ENCODE assay signal across 8 mouse cellular contexts in the genomic region with DNA sequence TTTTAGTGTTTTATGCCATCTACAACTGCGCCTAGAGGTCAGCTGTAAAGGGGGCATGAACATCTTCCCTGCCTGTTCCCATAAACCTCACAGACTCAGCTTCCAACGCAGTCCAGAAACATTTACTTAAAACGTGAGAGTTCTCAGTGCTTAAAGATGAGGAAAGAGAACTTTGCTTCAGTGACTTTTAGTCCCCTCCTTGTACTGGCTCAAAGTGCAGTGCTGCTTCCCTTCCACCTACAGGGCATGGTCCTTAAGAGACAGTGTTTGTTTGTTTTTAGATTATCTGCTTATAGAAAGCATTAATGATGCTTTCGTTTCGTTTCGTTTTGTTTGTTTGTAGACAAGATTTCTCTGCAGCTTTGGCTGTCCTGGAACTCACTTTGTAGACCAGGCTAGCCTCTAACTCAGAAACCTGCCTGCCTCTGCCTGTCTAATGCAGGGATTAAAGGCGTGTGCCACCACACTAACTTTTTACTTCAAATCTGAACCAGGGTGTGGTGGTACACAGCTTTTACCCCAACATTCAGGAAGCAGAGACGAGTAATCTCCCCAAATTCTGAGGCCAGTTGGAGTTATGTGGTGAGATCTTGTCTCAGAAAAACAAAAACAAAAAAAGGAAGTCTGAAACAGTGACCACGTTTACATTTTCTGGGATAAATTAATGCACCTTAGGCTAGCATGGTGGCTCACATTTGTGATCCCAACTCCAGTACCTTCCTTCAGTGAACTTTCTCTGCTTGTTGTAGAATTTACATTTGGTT. TPM values are rescaled to one million over a fixed set of nuclear protein-coding genes. Genes with fewer than 3 reads are reported as not detected.
DNase-seq lines count a peak whose midpoint lies in the region; ATAC-seq and TF ChIP-seq lines count a peak whose summit lies in the region.
"Had no signal": no experiment of that assay in that cellular context is flagged by ENCODE, and none has a peak within 500 bp of the region (broad histone marks: within the 10 kb centered on the region; RNA-seq: fewer than 3 reads in every experiment).

No protein-coding gene starts in this region.

- peak overlapping the region; percentile 84 for H3K4me2 ChIP-seq in lung, embryonic 16.5 days (ENCODE audit: low read depth, low read length)
- peak overlapping the region; percentile 79 for H3K4me2 ChIP-seq in limb, embryonic 13.5 days (replicated peaks)
- peak overlapping the region; percentile 82 for H3K4me2 ChIP-seq in stomach, embryonic 16.5 days (ENCODE audit: low read depth, low read length)

- H3K27me3 ChIP-seq in lung, embryonic 16.5 days (ENCODE audit: control insufficient read depth, insufficient read depth, low read depth, low read length): no peaks in the 10 kb centered on the region
- no peaks in the 10 kb centered on the region for H3K27me3 ChIP-seq in limb, embryonic 13.5 days
- no peaks in the 10 kb centered on the region for H3K27me3 ChIP-seq in stomach, embryonic 16.5 days (ENCODE audit: control insufficient read depth, insufficient read depth, low read length)

- TF ChIP-seq CTCF in embryonic fibroblast, embryonic 13.5 days (IDR thresholded peaks at IDR 0.05; ENCODE audit: borderline replicate concordance, insufficient read depth, low read length): no peak

- no peaks in the 10 kb centered on the region for H3K9me3 ChIP-seq in lung, embryonic 16.5 days (ENCODE audit: control insufficient read depth, low read length)
- H3K9me3 ChIP-seq in limb, embryonic 13.5 days: no peaks in the 10 kb centered on the region
- no peaks in the 10 kb centered on the region for H3K9me3 ChIP-seq in stomach, embryonic 16.5 days (replicated peaks; ENCODE audit: control insufficient read depth, low read length)

- WGBS in lung, embryonic 16.5 days: 43% methylated on average over 9 of the region's 9 CpGs
- WGBS in limb, embryonic 13.5 days: 62% methylated on average over 9 of the region's 9 CpGs
- 52% methylated on average over 9 of the region's 9 CpGs for WGBS in stomach, embryonic 16.5 days

- DNase-seq in lung, postnatal 36 days: no peak
- DNase-seq in urinary bladder, postnatal 14 days (ENCODE audit: low spot score): no peak
- DNase-seq in right cerebral cortex, adult 18-20 months: no peak
- DNase-seq: cerebellum, adult 8-10 months had no signal

- no peak overlapping the region for H3K27ac ChIP-seq in lung, embryonic 16.5 days (ENCODE audit: low read length)
- H3K27ac ChIP-seq in embryonic fibroblast, embryonic 13.5 days (ENCODE audit: insufficient read depth, low read length): no peak overlapping the region
- no peak overlapping the region for H3K27ac ChIP-seq in limb, embryonic 13.5 days
- H3K27ac ChIP-seq in stomach, embryonic 16.5 days (ENCODE audit: low read length): no peak overlapping the region

- no peak for ATAC-seq in lung, embryonic 16.5 days (ENCODE audit: low read depth)
- ATAC-seq in limb, embryonic 13.5 days (ENCODE audit: low FRiP score, low read depth): no peak
- ATAC-seq in stomach, embryonic 16.5 days (ENCODE audit: insufficient read depth, low FRiP score): no peak

- peaks cover 11% of the 10 kb centered on the region for H3K4me1 ChIP-seq in lung, embryonic 16.5 days (replicated peaks; ENCODE audit: control insufficient read depth, insufficient read depth, low read length)
- H3K4me1 ChIP-seq in embryonic fibroblast, embryonic 13.5 days (ENCODE audit: control insufficient read depth, insufficient read depth, low read length): peaks cover 5% of the 10 kb centered on the region; the same call in 1 of the 2 replicates
- H3K4me1 ChIP-seq in limb, embryonic 13.5 days: peaks cover 11% of the 10 kb centered on the region
- H3K4me1 ChIP-seq in stomach, embryonic 16.5 days (ENCODE audit: control insufficient read depth, insufficient read depth, low read length): peaks cover 10% of the 10 kb centered on the region

- no peak for TF ChIP-seq POLR2A in embryonic fibroblast, embryonic 13.5 days (IDR thresholded peaks at IDR 0.05; ENCODE audit: low read depth, low read length)

- H3K4me3 ChIP-seq in lung, embryonic 16.5 days (ENCODE audit: low read length): peak overlapping the region; percentile 91
- H3K4me3 ChIP-seq in embryonic fibroblast, embryonic 13.5 days (ENCODE audit: insufficient read depth, low read length): peak overlapping the region; percentile 87
- H3K4me3 ChIP-seq in limb, embryonic 13.5 days: peak overlapping the region; percentile 93
- peak overlapping the region; percentile 99 for H3K4me3 ChIP-seq in stomach, embryonic 16.5 days (replicated peaks; ENCODE audit: low read length)

- peak overlapping the region; percentile 96 for H3K9ac ChIP-seq in lung, embryonic 16.5 days (ENCODE audit: low read length)
- H3K9ac ChIP-seq in limb, embryonic 13.5 days: peak overlapping the region; percentile 91
- H3K9ac ChIP-seq in stomach, embryonic 16.5 days (ENCODE audit: low read length): peak overlapping the region; percentile 98

- peaks cover under 1% of the 10 kb centered on the region for H3K36me3 ChIP-seq in lung, embryonic 16.5 days (ENCODE audit: control insufficient read depth, insufficient read depth, low read length)
- peaks cover 8% of the 10 kb centered on the region for H3K36me3 ChIP-seq in limb, embryonic 13.5 days
- no peaks in the 10 kb centered on the region for H3K36me3 ChIP-seq in stomach, embryonic 16.5 days (ENCODE audit: control insufficient read depth, insufficient read depth, low read length)

RNA-seq across cellular contexts. Expression of gene Pank3, which starts 1.6 kb away (rescaled TPM):
- 11.8 and 13.2 TPM in 2 replicates for polyA plus RNA-seq in lung, embryonic 16.5 days (2015; fragmentation: Nextera tagmentation; extraction: Ambion mirVana)
- 41.0 and 43.8 TPM in 2 replicates for polyA plus RNA-seq in embryonic fibroblast, embryonic 13.5 days (2011; ENCODE audit: insufficient read length, low read depth, missing spikeins)
- polyA plus RNA-seq in limb, embryonic 13.5 days (2015; fragmentation: Nextera tagmentation; extraction: Ambion mirVana): 15.6 and 18.0 TPM in 2 replicates
- polyA plus RNA-seq in stomach, embryonic 16.5 days (2015; fragmentation: Nextera tagmentation; extraction: Ambion mirVana): 15.4 and 16.5 TPM in 2 replicates

RNA-seq across cellular contexts. Expression of gene Fbll1, which starts 27.8 kb away (rescaled TPM):
- not detected in 2 replicates for polyA plus RNA-seq in lung, embryonic 16.5 days (2015; fragmentation: Nextera tagmentation; extraction: Ambion mirVana)
- polyA plus RNA-seq in embryonic fibroblast, embryonic 13.5 days (2011; ENCODE audit: insufficient read length, low read depth, missing spikeins): not detected in 2 replicates
- not detected in 2 replicates for polyA plus RNA-seq in limb, embryonic 13.5 days (2015; fragmentation: Nextera tagmentation; extraction: Ambion mirVana)
- polyA plus RNA-seq in stomach, embryonic 16.5 days (2015; fragmentation: Nextera tagmentation; extraction: Ambion mirVana): 0.15 TPM in 1 of 2 replicates, not detected in the other
